Mouse (Mus musculus): ENCODE data around the gene Mmaa. TPM values are rescaled to one million over a fixed set of nuclear protein-coding genes. Genes with fewer than 3 reads are reported as not detected.
A peak's percentile ranks its signal among the peaks of the same experiment; 100 is the strongest.

Mmaa gene
- 27.3 and 27.9 TPM in 2 replicates for polyA plus RNA-seq (2015; fragmentation: Nextera tagmentation; extraction: Ambion mirVana)

- ATAC-seq = peak; percentile 97
- Histone ChIP-seq H3K36me3 (ENCODE audit: control insufficient read depth, insufficient read depth) (no peaks in the 10 kb centered on the region), H3K4me1 (replicated peaks; ENCODE audit: control insufficient read depth, insufficient read depth, low read length) (peaks cover 23% of the 10 kb centered on the region), H3K4me2 (ENCODE audit: low read length) (peak within 1 kb of the TSS; percentile 90), H3K4me3 (replicated peaks; ENCODE audit: low read length) (peak within 1 kb of the TSS; percentile 60), H3K27me3 (replicated peaks; ENCODE audit: control insufficient read depth, insufficient read depth, low read length) (no peaks in the 10 kb centered on the region), H3K9ac (replicated peaks; ENCODE audit: low read depth, low read length) (peak within 1 kb of the TSS; percentile 80), H3K27ac (ENCODE audit: low read length) (peak within 1 kb of the TSS; percentile 94), H3K9me3 (ENCODE audit: control insufficient read depth, low read length) (no peaks in the 10 kb centered on the region)
- WGBS = under 1% methylated on average over 61 of the region's 74 CpGs
Observed at GRCm38 (mm10) chr8:79294610-79295275, at the start of gene Mmaa. Mmaa (minus strand) TSS chr8:79294937.

- Histone ChIP-seq H3K4me3 (replicated peaks; ENCODE audit: low read length) (no peak overlapping the region), H3K36me3 (ENCODE audit: control insufficient read depth, insufficient read depth) (peaks cover 19% of the 10 kb centered on the region; the same call in 1 of the 2 replicates), H3K9ac (replicated peaks; ENCODE audit: low read depth, low read length) (no peak overlapping the region), H3K27ac (ENCODE audit: low read length) (no peak overlapping the region), H3K4me2 (ENCODE audit: low read length) (no peak overlapping the region), H3K9me3 (ENCODE audit: control insufficient read depth, low read length) (no peaks in the 10 kb centered on the region), H3K4me1 (replicated peaks; ENCODE audit: control insufficient read depth, insufficient read depth, low read length) (no peaks in the 10 kb centered on the region), H3K27me3 (replicated peaks; ENCODE audit: control insufficient read depth, insufficient read depth, low read length) (no peaks in the 10 kb centered on the region)
- no peak for ATAC-seq
- WGBS = 94% methylated on average over 8 of the region's 8 CpGs
Observed at GRCm38 (mm10) chr8:79341236-79341635, 46.5 kb upstream of the Mmaa start.

GRCm38 (mm10) chr8:79339555-79339954 lies 44.8 kb upstream of the Mmaa start:
- Histone ChIP-seq H3K27ac (ENCODE audit: low read length) (no peak overlapping the region), H3K4me1 (replicated peaks; ENCODE audit: control insufficient read depth, insufficient read depth, low read length) (no peaks in the 10 kb centered on the region), H3K27me3 (replicated peaks; ENCODE audit: control insufficient read depth, insufficient read depth, low read length) (no peaks in the 10 kb centered on the region), H3K4me3 (replicated peaks; ENCODE audit: low read length) (no peak overlapping the region), H3K9ac (replicated peaks; ENCODE audit: low read depth, low read length) (no peak overlapping the region), H3K36me3 (ENCODE audit: control insufficient read depth, insufficient read depth) (peaks cover 19% of the 10 kb centered on the region; the same call in 1 of the 2 replicates), H3K4me2 (ENCODE audit: low read length) (no peak overlapping the region), H3K9me3 (ENCODE audit: control insufficient read depth, low read length) (no peaks in the 10 kb centered on the region)
- WGBS = 74% methylated on average over 9 of the region's 9 CpGs
- ATAC-seq = no peak

GRCm38 (mm10) chr8:79338619-79339018 lies 43.9 kb upstream of the Mmaa start:
- ATAC-seq = peak; percentile 34; the same call in 1 of the 2 replicates
- Histone ChIP-seq H3K27me3 (replicated peaks; ENCODE audit: control insufficient read depth, insufficient read depth, low read length) (no peaks in the 10 kb centered on the region), H3K36me3 (ENCODE audit: control insufficient read depth, insufficient read depth) (peaks cover 17% of the 10 kb centered on the region; the same call in 1 of the 2 replicates), H3K4me1 (replicated peaks; ENCODE audit: control insufficient read depth, insufficient read depth, low read length) (no peaks in the 10 kb centered on the region), H3K9ac (replicated peaks; ENCODE audit: low read depth, low read length) (no peak overlapping the region), H3K27ac (ENCODE audit: low read length) (no peak overlapping the region), H3K9me3 (ENCODE audit: control insufficient read depth, low read length) (no peaks in the 10 kb centered on the region), H3K4me2 (ENCODE audit: low read length) (no peak overlapping the region), H3K4me3 (replicated peaks; ENCODE audit: low read length) (no peak overlapping the region)
- WGBS = 75% methylated on average over 10 of the region's 10 CpGs

GRCm38 (mm10) chr8:79332109-79332900 lies 37.6 kb upstream of the Mmaa start:
- Histone ChIP-seq H3K9me3 (ENCODE audit: control insufficient read depth, low read length) (no peaks in the 10 kb centered on the region), H3K4me3 (replicated peaks; ENCODE audit: low read length) (no peak overlapping the region), H3K27me3 (replicated peaks; ENCODE audit: control insufficient read depth, insufficient read depth, low read length) (no peaks in the 10 kb centered on the region), H3K4me2 (ENCODE audit: low read length) (no peak overlapping the region), H3K36me3 (ENCODE audit: control insufficient read depth, insufficient read depth) (0 out of 2 replicates have a peak, but pooled peaks cover 3% of the 10 kb centered on the region), H3K4me1 (replicated peaks; ENCODE audit: control insufficient read depth, insufficient read depth, low read length) (no peaks in the 10 kb centered on the region), H3K27ac (ENCODE audit: low read length) (no peak overlapping the region), H3K9ac (replicated peaks; ENCODE audit: low read depth, low read length) (no peak overlapping the region)
- WGBS = 94% methylated on average over 22 of the region's 22 CpGs
- no peak for ATAC-seq

- H3K4me3 ChIP-seq (replicated peaks; ENCODE audit: low read length) = no peak overlapping the region
- H3K27ac ChIP-seq (ENCODE audit: low read length) = no peak overlapping the region
- no peak overlapping the region for H3K9ac ChIP-seq (replicated peaks; ENCODE audit: low read depth, low read length)
- no peaks in the 10 kb centered on the region for H3K9me3 ChIP-seq (ENCODE audit: control insufficient read depth, low read length)
- H3K4me2 ChIP-seq (ENCODE audit: low read length) = no peak overlapping the region
- no peak for ATAC-seq
- H3K4me1 ChIP-seq (replicated peaks; ENCODE audit: control insufficient read depth, insufficient read depth, low read length) = no peaks in the 10 kb centered on the region
- 82% methylated on average over 2 of the region's 2 CpGs for WGBS
- H3K36me3 ChIP-seq (ENCODE audit: control insufficient read depth, insufficient read depth) = no peaks in the 10 kb centered on the region
- H3K27me3 ChIP-seq (replicated peaks; ENCODE audit: control insufficient read depth, insufficient read depth, low read length) = no peaks in the 10 kb centered on the region
Observed at GRCm38 (mm10) chr8:79331571-79331970, 36.8 kb upstream of the Mmaa start.

- no peak overlapping the region for H3K4me2 ChIP-seq (ENCODE audit: low read length)
- H3K36me3 ChIP-seq (ENCODE audit: control insufficient read depth, insufficient read depth) = no peaks in the 10 kb centered on the region
- no peaks in the 10 kb centered on the region for H3K27me3 ChIP-seq (replicated peaks; ENCODE audit: control insufficient read depth, insufficient read depth, low read length)
- no peaks in the 10 kb centered on the region for H3K4me1 ChIP-seq (replicated peaks; ENCODE audit: control insufficient read depth, insufficient read depth, low read length)
- no peak overlapping the region for H3K9ac ChIP-seq (replicated peaks; ENCODE audit: low read depth, low read length)
- H3K27ac ChIP-seq (ENCODE audit: low read length) = no peak overlapping the region
- no peaks in the 10 kb centered on the region for H3K9me3 ChIP-seq (ENCODE audit: control insufficient read depth, low read length)
- 90% methylated on average over 9 of the region's 9 CpGs for WGBS
- ATAC-seq = no peak
- H3K4me3 ChIP-seq (replicated peaks; ENCODE audit: low read length) = no peak overlapping the region
Observed at GRCm38 (mm10) chr8:79331017-79331416, 36.3 kb upstream of the Mmaa start.

- H3K27me3 ChIP-seq (replicated peaks; ENCODE audit: control insufficient read depth, insufficient read depth, low read length) = no peaks in the 10 kb centered on the region
- ATAC-seq = no peak
- no peaks in the 10 kb centered on the region for H3K36me3 ChIP-seq (ENCODE audit: control insufficient read depth, insufficient read depth)
- H3K9ac ChIP-seq (replicated peaks; ENCODE audit: low read depth, low read length) = no peak overlapping the region
- no peaks in the 10 kb centered on the region for H3K4me1 ChIP-seq (replicated peaks; ENCODE audit: control insufficient read depth, insufficient read depth, low read length)
- WGBS = 83% methylated on average over 2 of the region's 2 CpGs
- H3K9me3 ChIP-seq (ENCODE audit: control insufficient read depth, low read length) = no peaks in the 10 kb centered on the region
- H3K27ac ChIP-seq (ENCODE audit: low read length) = no peak overlapping the region
- H3K4me2 ChIP-seq (ENCODE audit: low read length) = no peak overlapping the region
- H3K4me3 ChIP-seq (replicated peaks; ENCODE audit: low read length) = no peak overlapping the region
Observed at GRCm38 (mm10) chr8:79329735-79330134, 35.0 kb upstream of the Mmaa start.

- no peak for ATAC-seq
- H3K27ac ChIP-seq (ENCODE audit: low read length) = no peak overlapping the region
Observed at GRCm38 (mm10) chr8:79329182-79329581, 34.4 kb upstream of the Mmaa start.

More at GRCm38 (mm10) chr8:79329182-79329581, 34.4 kb upstream of the Mmaa start:
- Histone ChIP-seq H3K36me3 (ENCODE audit: control insufficient read depth, insufficient read depth) (no peaks in the 10 kb centered on the region), H3K9ac (replicated peaks; ENCODE audit: low read depth, low read length) (no peak overlapping the region), H3K4me1 (replicated peaks; ENCODE audit: control insufficient read depth, insufficient read depth, low read length) (no peaks in the 10 kb centered on the region), H3K4me2 (ENCODE audit: low read length) (no peak overlapping the region), H3K4me3 (replicated peaks; ENCODE audit: low read length) (no peak overlapping the region), H3K9me3 (ENCODE audit: control insufficient read depth, low read length) (no peaks in the 10 kb centered on the region), H3K27me3 (replicated peaks; ENCODE audit: control insufficient read depth, insufficient read depth, low read length) (no peaks in the 10 kb centered on the region)
- 92% methylated on average over 4 of the region's 4 CpGs for WGBS

Data from forebrain, embryonic 16.5 days (tissue).